Mouse (Mus musculus) neural tube, embryonic 14.5 days (tissue): ENCODE data around the gene Apbb2. TPM values are rescaled to one million over a fixed set of nuclear protein-coding genes. Genes with fewer than 3 reads are reported as not detected.

Experiments
- ATAC-seq: fragments of 200-750 bp; cut with Nextera tagmentation; 2 replicates; pipeline ENCODE4 v1.8.0; 2017; ENCODE audit warnings: low read depth, mild to moderate bottlenecking, moderate TSS enrichment, moderate library complexity
- H3K27ac ChIP-seq: fragments of 300-500 bp; sonication (generic); 2 replicates; pipeline ENCODE4 v1.5.1; 2014; ENCODE audit warnings: low read depth, mild to moderate bottlenecking, control low read depth, low read length, moderate library complexity, mixed read lengths
- H3K27me3 ChIP-seq: fragments of 300-500 bp; sonication (generic); 2 replicates; pipeline ENCODE4 v1.6.1; 2014; ENCODE audit warnings: low read length; ENCODE audit not compliant: control insufficient read depth, insufficient read depth
- H3K36me3 ChIP-seq: fragments of 300-500 bp; sonication (generic); 2 replicates; pipeline ENCODE4 v1.6.1; 2014; ENCODE audit warnings: low read length, mixed read lengths; ENCODE audit not compliant: control insufficient read depth, insufficient read depth
- H3K4me1 ChIP-seq: fragments of 300-500 bp; sonication (generic); 2 replicates; pipeline ENCODE4 v1.6.1; 2014; ENCODE audit warnings: low read length; ENCODE audit not compliant: control insufficient read depth, insufficient read depth
- H3K4me2 ChIP-seq: fragments of 300-500 bp; sonication (generic); 2 replicates; pipeline ENCODE4 v1.6.1; 2014; ENCODE audit warnings: mild to moderate bottlenecking, low read depth, low read length, control low read depth
- H3K4me3 ChIP-seq: fragments of 300-500 bp; sonication (generic); 2 replicates; pipeline ENCODE4 v1.5.1; 2014; ENCODE audit warnings: low read depth, low read length, control low read depth, mixed read lengths
- H3K9ac ChIP-seq: fragments of 300-500 bp; sonication (generic); replicated peaks from 2 replicates; pipeline ENCODE4 v1.6.1; 2014; ENCODE audit warnings: low read depth, mild to moderate bottlenecking, control low read depth, low read length, mixed read lengths
- H3K9me3 ChIP-seq: fragments of 300-500 bp; sonication (generic); 2 replicates; pipeline ENCODE4 v1.6.1; 2016; ENCODE audit warnings: low read length; ENCODE audit not compliant: control insufficient read depth
- WGBS: fragments of 180-500 bp; shearing (Covaris S2); extraction: QIAGEN DNeasy Blood & Tissue Kit; methylation state at CpG from one replicate; pipeline ENCODE4 v1.1.7; 2014; 5-methylcytosine and 5-hydroxymethylcytosine counted together
- polyA plus RNA-seq: library from polyadenylated mRNA; unstranded; fragments of >200 nt; fragmentation: Nextera tagmentation; extraction: Ambion mirVana; gene quantifications from 2 replicates; pipeline ENCODE4 v1.2.1, GENCODE M21; 2014

The Apbb2 gene
- polyA plus RNA-seq, 1 experiment from 2014 or later = 132 TPM

DNA sequence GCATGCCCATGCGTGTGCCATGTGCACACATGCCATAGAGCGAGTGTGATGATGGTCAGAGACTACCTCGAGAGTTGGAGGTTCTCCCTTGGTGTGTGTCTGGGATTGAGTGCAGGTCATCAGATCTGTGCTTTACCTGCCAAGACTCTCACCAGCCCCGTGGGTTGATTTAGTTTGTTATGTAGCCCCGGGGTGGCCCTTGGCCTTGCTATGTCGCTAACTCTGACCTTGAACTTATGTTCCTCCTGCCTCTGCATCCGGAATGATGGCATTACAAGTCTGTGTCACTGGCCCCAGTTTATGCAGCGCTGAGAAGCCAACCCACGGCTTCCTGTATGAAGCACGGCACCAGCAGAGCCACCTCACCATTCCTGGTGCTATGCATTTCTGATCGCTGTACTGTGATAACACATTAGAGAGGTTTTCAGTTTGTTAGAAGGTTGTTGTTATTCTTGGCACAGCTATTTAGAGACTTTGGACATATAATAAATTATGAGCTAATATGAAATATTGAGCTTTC is 324.4 kb downstream of the Apbb2 start:
- H3K4me2 ChIP-seq = no peak overlapping the region
- no peaks in the 10 kb centered on the region for H3K36me3 ChIP-seq
- no peak overlapping the region for H3K9ac ChIP-seq
- no peaks in the 10 kb centered on the region for H3K27me3 ChIP-seq
- H3K4me1 ChIP-seq = no peaks in the 10 kb centered on the region
- H3K4me3 ChIP-seq = no peak overlapping the region
- H3K27ac ChIP-seq = no peak overlapping the region
- WGBS = 90% methylated on average over 11 of the region's 11 CpGs
- no peak for ATAC-seq
- no peaks in the 10 kb centered on the region for H3K9me3 ChIP-seq

DNA sequence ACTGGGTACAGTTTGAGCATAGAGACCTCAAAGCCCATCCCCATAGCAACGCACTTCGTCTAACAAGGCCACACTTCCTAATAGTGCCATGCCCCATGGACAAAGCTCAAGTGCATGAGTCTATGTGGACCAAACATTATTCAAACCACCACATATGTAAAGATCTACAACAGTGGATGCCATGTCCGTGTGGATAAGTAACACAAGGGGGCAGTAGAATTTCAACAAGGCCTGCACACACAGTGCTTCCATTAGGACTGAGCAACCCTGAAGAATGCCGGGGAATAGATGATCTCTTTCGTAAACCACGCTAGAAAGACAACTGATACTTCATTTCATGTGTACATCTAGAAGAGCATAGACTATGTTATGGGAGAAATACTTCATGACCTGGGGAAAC is 337.8 kb downstream of the Apbb2 start:
- WGBS = 84% methylated on average over 6 of the region's 6 CpGs
- H3K4me1 ChIP-seq = no peaks in the 10 kb centered on the region
- no peak for ATAC-seq

DNA sequence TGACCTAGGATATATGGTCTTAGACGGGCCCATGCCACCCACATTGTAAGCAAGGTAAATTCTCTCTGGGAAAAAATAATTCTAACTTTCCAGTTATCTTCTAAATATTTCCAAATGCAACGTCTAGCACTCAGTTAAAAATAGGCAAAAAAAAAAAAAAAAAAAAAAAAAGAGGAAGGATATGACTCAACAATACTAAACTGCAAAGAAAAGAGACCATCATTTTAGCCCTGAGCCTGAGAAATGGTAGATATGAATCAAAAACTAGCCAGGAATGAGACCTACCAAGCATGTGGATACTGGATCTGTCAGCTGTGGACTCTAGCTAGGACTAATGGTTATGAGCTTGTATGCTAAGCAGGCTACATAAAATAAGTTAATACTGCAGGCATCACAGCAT is 338.9 kb downstream of the Apbb2 start:
- H3K4me2 ChIP-seq = no peak overlapping the region
- H3K27me3 ChIP-seq = no peaks in the 10 kb centered on the region
- no peak overlapping the region for H3K4me3 ChIP-seq
- ATAC-seq = no peak
- WGBS = 83% methylated on average over 2 of the region's 2 CpGs
- H3K4me1 ChIP-seq = no peaks in the 10 kb centered on the region
- no peak overlapping the region for H3K27ac ChIP-seq
- no peaks in the 10 kb centered on the region for H3K9me3 ChIP-seq
- no peaks in the 10 kb centered on the region for H3K36me3 ChIP-seq
- no peak overlapping the region for H3K9ac ChIP-seq

More for the DNA sequence above, 337.8 kb downstream of the Apbb2 start:
- Histone ChIP-seq H3K27ac (no peak overlapping the region), H3K4me3 (no peak overlapping the region), H3K9me3 (no peaks in the 10 kb centered on the region), H3K27me3 (no peaks in the 10 kb centered on the region), H3K36me3 (no peaks in the 10 kb centered on the region), H3K4me2 (no peak overlapping the region), H3K9ac (no peak overlapping the region)

DNA sequence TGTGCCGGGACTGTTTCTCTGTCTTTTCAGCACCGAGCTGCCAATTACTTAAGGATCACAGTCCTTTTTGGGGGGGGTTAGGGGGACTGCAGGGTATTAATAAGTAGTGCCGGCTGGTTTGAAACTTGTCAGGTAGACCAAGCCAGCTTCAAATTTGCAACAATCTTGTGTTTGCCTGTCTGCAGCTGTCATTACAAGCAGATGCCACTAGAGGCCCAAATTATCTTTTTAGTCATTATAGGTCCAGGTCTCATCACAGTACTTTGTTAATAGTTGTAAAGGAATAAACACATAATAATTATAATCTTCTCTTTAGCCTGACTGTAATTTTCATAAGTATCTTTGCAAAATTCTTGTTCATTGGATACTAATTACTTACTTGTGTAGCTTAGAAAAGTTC is 344.2 kb downstream of the Apbb2 start:
- 67% methylated on average over 3 of the region's 3 CpGs for WGBS

DNA sequence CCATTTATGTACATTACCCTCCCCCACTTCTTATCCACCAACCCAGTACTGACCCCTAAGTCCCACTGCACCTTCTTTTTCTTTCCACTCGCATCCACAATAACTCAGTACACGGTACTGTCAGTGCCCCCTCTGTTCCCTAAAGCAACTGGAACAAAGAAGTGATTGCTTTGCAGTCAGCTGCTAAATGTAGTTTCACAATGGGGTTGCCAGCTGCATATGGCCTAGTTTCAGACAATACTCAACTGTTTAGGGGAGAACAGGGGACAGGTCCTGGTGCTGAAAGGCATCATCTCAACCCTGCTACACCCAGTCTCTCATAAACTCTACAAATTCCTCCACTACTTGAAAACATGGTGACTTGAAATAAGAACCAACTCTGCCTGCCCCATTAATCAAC is 347.4 kb downstream of the Apbb2 start:
- Histone ChIP-seq H3K4me1 (no peaks in the 10 kb centered on the region), H3K36me3 (no peaks in the 10 kb centered on the region), H3K9me3 (no peaks in the 10 kb centered on the region), H3K27me3 (no peaks in the 10 kb centered on the region), H3K4me3 (no peak overlapping the region), H3K4me2 (no peak overlapping the region), H3K9ac (no peak overlapping the region), H3K27ac (no peak overlapping the region)
- ATAC-seq = no peak
- 30% methylated on average over 2 of the region's 2 CpGs for WGBS

More for the DNA sequence above, 344.2 kb downstream of the Apbb2 start:
- Histone ChIP-seq H3K9me3 (no peaks in the 10 kb centered on the region), H3K27ac (no peak overlapping the region), H3K36me3 (no peaks in the 10 kb centered on the region), H3K4me1 (no peaks in the 10 kb centered on the region), H3K9ac (no peak overlapping the region), H3K27me3 (no peaks in the 10 kb centered on the region), H3K4me2 (no peak overlapping the region), H3K4me3 (no peak overlapping the region)
- ATAC-seq = no peak

DNA sequence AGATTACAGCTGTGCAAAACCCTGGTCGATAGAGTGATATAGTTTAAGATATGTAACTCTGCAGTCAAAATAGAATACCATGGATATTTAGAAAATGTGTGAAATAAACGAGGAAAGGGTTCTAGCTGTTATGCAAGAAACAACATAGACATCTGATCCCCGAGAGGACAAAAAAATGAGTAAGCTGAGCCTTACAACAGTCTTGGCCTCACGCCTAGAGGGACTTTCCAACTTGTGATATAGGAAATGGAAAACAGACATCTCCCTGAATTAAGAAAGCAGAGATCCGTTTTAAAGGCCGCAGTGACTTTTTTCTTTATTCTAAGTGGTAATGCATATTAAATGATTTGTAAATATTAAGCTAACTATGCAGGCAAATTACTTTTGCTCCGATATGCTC is 349.0 kb downstream of the Apbb2 start:
- no peak overlapping the region for H3K27ac ChIP-seq
- no peak overlapping the region for H3K4me3 ChIP-seq
- no peak for ATAC-seq
- H3K4me1 ChIP-seq = no peaks in the 10 kb centered on the region
- 92% methylated on average over 7 of the region's 7 CpGs for whole genome bisulfite sequencing
- no peaks in the 10 kb centered on the region for H3K36me3 ChIP-seq
- no peak overlapping the region for H3K9ac ChIP-seq
- H3K27me3 ChIP-seq = no peaks in the 10 kb centered on the region
- H3K9me3 ChIP-seq = no peaks in the 10 kb centered on the region
- H3K4me2 ChIP-seq = no peak overlapping the region

DNA sequence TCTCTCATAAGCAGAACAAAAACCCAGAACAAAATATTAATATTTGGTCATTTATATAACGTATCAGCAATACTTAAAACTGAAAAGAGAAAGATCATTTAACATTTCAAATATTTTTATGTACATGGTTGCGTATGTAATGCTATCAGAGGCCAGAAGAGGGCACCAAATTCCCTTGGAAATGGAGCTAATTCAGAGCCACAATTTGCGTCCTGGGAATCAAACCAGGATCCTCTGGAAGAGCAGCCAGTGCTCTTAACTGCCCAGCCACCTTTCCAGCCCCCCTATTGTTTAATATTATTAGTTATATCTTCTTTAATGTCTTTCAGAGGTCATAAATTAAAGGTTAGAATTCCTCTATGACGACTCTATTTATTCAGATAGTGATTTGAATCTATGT is 355.2 kb downstream of the Apbb2 start:
- no peak overlapping the region for H3K27ac ChIP-seq
- H3K36me3 ChIP-seq = no peaks in the 10 kb centered on the region
- H3K4me3 ChIP-seq = no peak overlapping the region
- H3K9me3 ChIP-seq = no peaks in the 10 kb centered on the region
- no peaks in the 10 kb centered on the region for H3K27me3 ChIP-seq
- no peak overlapping the region for H3K9ac ChIP-seq
- H3K4me1 ChIP-seq = no peaks in the 10 kb centered on the region
- ATAC-seq = no peak
- H3K4me2 ChIP-seq = no peak overlapping the region
- 34% methylated on average over 4 of the region's 4 CpGs for WGBS

DNA sequence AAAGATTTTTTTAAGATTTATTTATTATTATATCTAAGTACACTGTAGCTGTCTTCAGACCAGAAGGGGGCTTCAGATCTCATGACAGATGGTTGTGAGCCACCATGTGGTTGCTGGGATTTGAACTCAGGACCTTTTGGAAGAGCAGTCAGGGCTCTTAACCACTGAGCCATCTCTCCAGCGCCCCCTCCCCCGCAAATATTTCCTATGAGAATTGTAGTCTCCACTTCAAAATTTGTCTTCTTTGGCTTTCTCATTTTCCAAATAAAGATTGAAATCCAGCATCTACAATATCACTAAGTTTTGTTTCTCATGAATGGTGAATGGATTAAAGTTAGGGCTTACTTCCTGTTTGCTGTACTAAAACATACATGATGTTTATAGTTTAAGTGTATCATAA is 356.1 kb downstream of the Apbb2 start:
- Histone ChIP-seq H3K36me3 (no peaks in the 10 kb centered on the region), H3K4me3 (no peak overlapping the region), H3K4me1 (no peaks in the 10 kb centered on the region), H3K27me3 (no peaks in the 10 kb centered on the region), H3K4me2 (no peak overlapping the region), H3K27ac (no peak overlapping the region), H3K9ac (no peak overlapping the region), H3K9me3 (no peaks in the 10 kb centered on the region)
- 86% methylated on average over 2 of the region's 2 CpGs for WGBS
- ATAC-seq = no peak

DNA sequence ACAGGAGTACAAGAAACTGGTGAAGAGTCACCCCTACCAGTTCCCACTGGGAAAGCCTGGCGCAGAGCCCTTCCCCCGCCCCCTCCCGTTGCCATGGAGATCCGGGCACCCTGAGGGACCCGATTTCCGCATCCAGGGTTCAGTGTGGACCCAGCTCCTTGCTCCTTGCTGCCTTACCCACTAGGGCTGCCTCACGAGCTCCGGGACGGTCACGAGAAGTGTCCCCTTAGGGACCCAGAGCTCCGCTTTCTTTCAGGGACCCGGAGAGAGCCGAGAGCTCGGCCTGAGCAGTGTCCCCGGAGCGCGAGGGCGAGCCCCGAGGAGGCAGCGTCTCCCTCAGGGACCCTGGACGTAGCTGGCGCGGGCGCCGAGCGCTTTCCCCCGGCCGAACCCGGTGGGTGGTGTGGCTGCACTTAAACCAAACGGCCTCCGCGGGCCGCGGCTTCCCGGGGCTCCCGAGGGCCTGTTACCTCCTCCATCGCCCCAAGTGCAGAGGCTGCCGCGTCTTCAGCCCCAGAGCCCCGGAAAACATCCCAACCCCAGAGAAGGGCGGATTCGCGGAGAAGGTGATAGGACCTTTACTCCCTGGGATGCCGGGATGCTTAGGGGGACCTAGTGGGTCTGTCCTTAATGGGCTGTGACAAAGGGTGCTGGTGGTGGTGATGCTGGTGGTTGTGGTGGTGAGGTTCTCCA is 358.7 kb downstream of the Apbb2 start, which contains the start of gene Nsun7:
Nsun7 (plus strand) TSS at position 142 of the 693 bp plus-strand sequence.
- Histone ChIP-seq H3K4me1 (no peaks in the 10 kb centered on the region), H3K9ac (peak within 1 kb of the TSS; percentile 61), H3K4me3 (peak within 1 kb of the TSS; percentile 60), H3K27me3 (no peaks in the 10 kb centered on the region), H3K9me3 (no peaks in the 10 kb centered on the region), H3K36me3 (no peaks in the 10 kb centered on the region), H3K4me2 (peak within 1 kb of the TSS; percentile 73), H3K27ac (no peak within 1 kb of the TSS)
- peak; percentile 92 for ATAC-seq
- WGBS = under 1% methylated on average over 44 of the region's 44 CpGs
